In genomic region chr1:187652445-187652844, GRCm38 (mm10) we compare ENCODE assay signal across 8 mouse cellular contexts. TPM values are rescaled to one million over a fixed set of nuclear protein-coding genes. Genes with fewer than 3 reads are reported as not detected.
A peak's percentile ranks its signal among the peaks of the same experiment; 100 is the strongest.
DNase-seq lines count a peak whose midpoint lies in the region; ATAC-seq lines count a peak whose summit lies in the region.

No protein-coding gene starts in this region.

- DNase-seq in left cerebral cortex, adult 11 months (ENCODE audit: low spot score) = peak; percentile 13
- DNase-seq in left cerebral cortex, postnatal 36 days (ENCODE audit: low spot score in 2 of 2) = no peak
- DNase-seq in intestine, embryonic 14.5 days (ENCODE audit: low spot score) = no peak
- no peak for DNase-seq in layer of hippocampus, adult 9-10 months (ENCODE audit: low spot score)

- no peak for ATAC-seq in embryonic facial prominence, embryonic 15.5 days (ENCODE audit: insufficient number of reproducible peaks, low FRiP score, low TSS enrichment, low read depth)
- ATAC-seq in intestine, embryonic 14.5 days (replicated peaks; ENCODE audit: low FRiP score, low TSS enrichment, low read depth) = peak; percentile 7
- ATAC-seq in midbrain, embryonic 13.5 days = peak; percentile 53
- ATAC-seq in activated CD4-positive, CD25-positive, alpha-beta regulatory T cell, adult 4 months = no peak
- ATAC-seq in CD4-positive, CD25-positive, alpha-beta regulatory T cell, adult 4 months = no peak

- intact Hi-C loops in left cerebral cortex, postnatal 36 days (cut with DNase I) = no loop called here

- no peaks in the 10 kb centered on the region for H3K9me3 ChIP-seq in embryonic facial prominence, embryonic 15.5 days (replicated peaks)
- H3K9me3 ChIP-seq in intestine, embryonic 14.5 days (ENCODE audit: control insufficient read depth, low read length) = no peaks in the 10 kb centered on the region
- H3K9me3 ChIP-seq in midbrain, embryonic 13.5 days = no peaks in the 10 kb centered on the region

- H3K27ac ChIP-seq in embryonic facial prominence, embryonic 15.5 days (replicated peaks) = no peak overlapping the region
- no peak overlapping the region for H3K27ac ChIP-seq in intestine, embryonic 14.5 days (ENCODE audit: low read depth)
- H3K27ac ChIP-seq in midbrain, embryonic 13.5 days = no peak overlapping the region

- peaks cover 5% of the 10 kb centered on the region; the same call in 1 of the 2 replicates for H3K4me1 ChIP-seq in embryonic facial prominence, embryonic 15.5 days
- peaks cover 7% of the 10 kb centered on the region for H3K4me1 ChIP-seq in intestine, embryonic 14.5 days (replicated peaks; ENCODE audit: control insufficient read depth, insufficient read depth, low read length)
- H3K4me1 ChIP-seq in midbrain, embryonic 13.5 days (replicated peaks) = peaks cover 18% of the 10 kb centered on the region

- H3K27me3 ChIP-seq in embryonic facial prominence, embryonic 15.5 days = no peaks in the 10 kb centered on the region
- no peaks in the 10 kb centered on the region for H3K27me3 ChIP-seq in intestine, embryonic 14.5 days (replicated peaks; ENCODE audit: control insufficient read depth, insufficient read depth, low read length)
- H3K27me3 ChIP-seq in midbrain, embryonic 13.5 days = no peaks in the 10 kb centered on the region; the same call in 1 of the 2 replicates

- peak overlapping the region; percentile 59 for H3K4me3 ChIP-seq in embryonic facial prominence, embryonic 15.5 days (replicated peaks)
- H3K4me3 ChIP-seq in intestine, embryonic 14.5 days (ENCODE audit: low read depth, low read length) = peak overlapping the region; percentile 51
- peak overlapping the region; percentile 68 for H3K4me3 ChIP-seq in midbrain, embryonic 13.5 days (replicated peaks)

- H3K36me3 ChIP-seq in embryonic facial prominence, embryonic 15.5 days = no peaks in the 10 kb centered on the region
- no peaks in the 10 kb centered on the region for H3K36me3 ChIP-seq in intestine, embryonic 14.5 days (ENCODE audit: control insufficient read depth, insufficient read depth, low read length)
- no peaks in the 10 kb centered on the region for H3K36me3 ChIP-seq in midbrain, embryonic 13.5 days

- 21% methylated on average over 7 of the region's 7 CpGs for WGBS in embryonic facial prominence, embryonic 15.5 days
- WGBS in intestine, embryonic 14.5 days = 19% methylated on average over 7 of the region's 7 CpGs
- WGBS in midbrain, embryonic 13.5 days = 7% methylated on average over 7 of the region's 7 CpGs

- H3K4me2 ChIP-seq in embryonic facial prominence, embryonic 15.5 days (replicated peaks) = peak overlapping the region; percentile 97; the same call in 1 of the 2 replicates
- H3K4me2 ChIP-seq in intestine, embryonic 14.5 days (ENCODE audit: low read length) = peak overlapping the region; percentile 90
- H3K4me2 ChIP-seq in midbrain, embryonic 13.5 days (replicated peaks) = peak overlapping the region; percentile 89

- no peak overlapping the region for H3K9ac ChIP-seq in embryonic facial prominence, embryonic 15.5 days
- no peak overlapping the region for H3K9ac ChIP-seq in intestine, embryonic 14.5 days (ENCODE audit: low read length)
- H3K9ac ChIP-seq in midbrain, embryonic 13.5 days (replicated peaks) = peak overlapping the region; percentile 87

RNA-seq across cellular contexts. Expression of gene Esrrg, which starts 43.9 kb away (rescaled TPM):
- total RNA-seq in left cerebral cortex, postnatal 36 days (2021) = 10 to 100 TPM; 29.8 to 30.6 TPM
- 1.0 and 1.1 TPM in 2 replicates for polyA plus RNA-seq in embryonic facial prominence, embryonic 15.5 days (2015; fragmentation: Nextera tagmentation; extraction: Ambion mirVana)
- 6.9 and 8.6 TPM in 2 replicates for polyA plus RNA-seq in intestine, embryonic 14.5 days (2014; fragmentation: Nextera tagmentation; extraction: Ambion mirVana)
- 16.5 and 16.9 TPM in 2 replicates for polyA plus RNA-seq in midbrain, embryonic 13.5 days (2015; fragmentation: Nextera tagmentation; extraction: Ambion mirVana)
- polyA plus RNA-seq in activated CD4-positive, CD25-positive, alpha-beta regulatory T cell, adult 4 months (2017; shearing (Covaris generic)) = not detected
- not detected for polyA plus RNA-seq in CD4-positive, CD25-positive, alpha-beta regulatory T cell, adult 4 months (2017; shearing (Covaris generic))

Comparison
In these comparisons a context has a peak if more than half of its experiments do, and no peak if none do; other contexts are left out.
1. ATAC-seq: peak in intestine, embryonic 14.5 days (single experiment) and midbrain, embryonic 13.5 days (single experiment); none in embryonic facial prominence, embryonic 15.5 days (single experiment), activated CD4-positive, CD25-positive, alpha-beta regulatory T cell, adult 4 months (single experiment) and CD4-positive, CD25-positive, alpha-beta regulatory T cell, adult 4 months (single experiment).
2. Peak in every context shown above with its lines, with median percentiles within 50 percentile points of each other: H3K4me2 ChIP-seq and H3K4me3 ChIP-seq.